Mouse (Mus musculus): ENCODE measurements around the gene Exo5.
A peak's percentile ranks its signal among the peaks of the same experiment; 100 is the strongest.

Exo5 gene

GRCm38 (mm10) chr4:120924554-120925299 is at the start of gene Exo5:
Gene Exo5, minus strand, starts transcription at chr4:120925017.
- DNase-seq = peak; percentile 97

GRCm38 (mm10) chr4:120971842-120972241 is 47.0 kb upstream of the Exo5 start:
- DNase-seq = no peak

- peak; percentile 67 for DNase-seq
Observed at GRCm38 (mm10) chr4:120969382-120970146, 44.7 kb upstream of the Exo5 start.

- DNase-seq = peak; percentile 28 to 50
Observed at GRCm38 (mm10) chr4:120968486-120968885, 43.7 kb upstream of the Exo5 start.

- DNase-seq = no peak
Observed at GRCm38 (mm10) chr4:120955586-120955985, 30.8 kb upstream of the Exo5 start.

- no peak for DNase-seq
Observed at GRCm38 (mm10) chr4:120953667-120954066, 28.9 kb upstream of the Exo5 start.

- DNase-seq = no peak
Observed at GRCm38 (mm10) chr4:120953038-120953437, 28.2 kb upstream of the Exo5 start.

GRCm38 (mm10) chr4:120952163-120952562 is 27.3 kb upstream of the Exo5 start:
- DNase-seq = no peak

- peak; percentile 94 to 97 for DNase-seq
Observed at GRCm38 (mm10) chr4:120951428-120951973, 26.7 kb upstream of the Exo5 start, which contains the start of gene Zfp69. Gene Zfp69, minus strand, starts transcription at chr4:120951699.

GRCm38 (mm10) chr4:120950763-120951427 is 26.1 kb upstream of the Exo5 start:
- no peak for DNase-seq

- peak in 1 of 2 experiments; percentile 14 for DNase-seq
Observed at GRCm38 (mm10) chr4:120948938-120949337, 24.1 kb upstream of the Exo5 start.

GRCm38 (mm10) chr4:120935006-120935405 is 10.2 kb upstream of the Exo5 start:
- DNase-seq = no peak

- no peak for DNase-seq
Observed at GRCm38 (mm10) chr4:120930736-120931135, 5.9 kb upstream of the Exo5 start.

- peak; percentile 66 to 70 for DNase-seq
Observed at GRCm38 (mm10) chr4:120928686-120929085, 3.9 kb upstream of the Exo5 start.

GRCm38 (mm10) chr4:120925386-120925785 is 569 bp upstream of the Exo5 start:
- DNase-seq = peak; percentile 56 to 57

GRCm38 (mm10) chr4:120921461-120921860 is 3.4 kb downstream of the Exo5 start:
- DNase-seq = no peak

GRCm38 (mm10) chr4:120914501-120914900 is 10.3 kb downstream of the Exo5 start:
- no peak for DNase-seq

- no peak for DNase-seq
Observed at GRCm38 (mm10) chr4:120913861-120914260, 11.0 kb downstream of the Exo5 start.

GRCm38 (mm10) chr4:120913443-120913842 is 11.4 kb downstream of the Exo5 start:
- DNase-seq = no peak

GRCm38 (mm10) chr4:120912866-120913265 is 12.0 kb downstream of the Exo5 start:
- DNase-seq = no peak

GRCm38 (mm10) chr4:120911086-120911485 is 13.7 kb downstream of the Exo5 start:
- DNase-seq = peak; percentile 11 to 12

GRCm38 (mm10) chr4:120909558-120910150 is 15.2 kb downstream of the Exo5 start:
- DNase-seq = peak; percentile 85 to 89

- DNase-seq = no peak
Observed at GRCm38 (mm10) chr4:120905644-120906043, 19.2 kb downstream of the Exo5 start.
